Mouse (Mus musculus) heart, embryonic 16.5 days (tissue): Measurements from ENCODE around the gene Wipf2. TPM values are rescaled to one million over a fixed set of nuclear protein-coding genes. Genes with fewer than 3 reads are reported as not detected.

Source experiments
- ATAC-seq: fragments of 200-750 bp; cut with Nextera tagmentation; replicated peaks from 2 replicates; pipeline ENCODE4 v1.8.0; 2017; ENCODE audit warnings: moderate number of reproducible peaks; ENCODE audit not compliant: insufficient read depth, low FRiP score; ENCODE audit errors: extremely low read depth
- H3K27ac ChIP-seq: fragments of 300-500 bp; sonication (generic); 2 replicates; pipeline ENCODE4 v1.5.1; 2014; ENCODE audit warnings: mild to moderate bottlenecking, low read length, control low read depth, moderate library complexity
- H3K27me3 ChIP-seq: fragments of 300-500 bp; sonication (generic); 2 replicates; pipeline ENCODE4 v1.6.1; 2014; ENCODE audit warnings: low read length, mixed read lengths; ENCODE audit not compliant: control insufficient read depth, insufficient read depth
- H3K36me3 ChIP-seq: fragments of 300-500 bp; sonication (generic); 2 replicates; pipeline ENCODE4 v1.6.1; 2014; ENCODE audit not compliant: control insufficient read depth, insufficient read depth
- H3K4me1 ChIP-seq: fragments of 300-500 bp; sonication (generic); 2 replicates; pipeline ENCODE4 v1.6.1; 2014; ENCODE audit warnings: low read length, mixed read lengths; ENCODE audit not compliant: control insufficient read depth, insufficient read depth
- H3K4me2 ChIP-seq: fragments of 300-500 bp; sonication (generic); 2 replicates; pipeline ENCODE4 v1.6.1; 2014; ENCODE audit warnings: low read depth, mild to moderate bottlenecking, control low read depth, low read length
- H3K4me3 ChIP-seq: fragments of 300-500 bp; sonication (generic); 2 replicates; pipeline ENCODE4 v1.5.1; 2014; ENCODE audit warnings: mild to moderate bottlenecking, control low read depth, low read length
- H3K9ac ChIP-seq: fragments of 300-500 bp; sonication (generic); 2 replicates; pipeline ENCODE4 v1.6.1; 2014; ENCODE audit warnings: low read length, control low read depth
- H3K9me3 ChIP-seq: fragments of 300-500 bp; sonication (generic); replicated peaks from 2 replicates; pipeline ENCODE4 v1.6.1; 2016; ENCODE audit warnings: low read length; ENCODE audit not compliant: control insufficient read depth
- WGBS: fragments of 180-500 bp; shearing (Covaris S2); extraction: QIAGEN DNeasy Blood & Tissue Kit; methylation state at CpG from one replicate; pipeline ENCODE4 v1.1.7; 2014; 5-methylcytosine and 5-hydroxymethylcytosine counted together
- polyA plus RNA-seq: library from polyadenylated mRNA; unstranded; fragments of >200 nt; fragmentation: Nextera tagmentation; extraction: Ambion mirVana; gene quantifications from 2 replicates; pipeline ENCODE4 v1.2.1, GENCODE M21; 2015

The Wipf2 gene
- polyA plus RNA-seq, 1 experiment from 2014 or later, result 3.4 TPM

DNA sequence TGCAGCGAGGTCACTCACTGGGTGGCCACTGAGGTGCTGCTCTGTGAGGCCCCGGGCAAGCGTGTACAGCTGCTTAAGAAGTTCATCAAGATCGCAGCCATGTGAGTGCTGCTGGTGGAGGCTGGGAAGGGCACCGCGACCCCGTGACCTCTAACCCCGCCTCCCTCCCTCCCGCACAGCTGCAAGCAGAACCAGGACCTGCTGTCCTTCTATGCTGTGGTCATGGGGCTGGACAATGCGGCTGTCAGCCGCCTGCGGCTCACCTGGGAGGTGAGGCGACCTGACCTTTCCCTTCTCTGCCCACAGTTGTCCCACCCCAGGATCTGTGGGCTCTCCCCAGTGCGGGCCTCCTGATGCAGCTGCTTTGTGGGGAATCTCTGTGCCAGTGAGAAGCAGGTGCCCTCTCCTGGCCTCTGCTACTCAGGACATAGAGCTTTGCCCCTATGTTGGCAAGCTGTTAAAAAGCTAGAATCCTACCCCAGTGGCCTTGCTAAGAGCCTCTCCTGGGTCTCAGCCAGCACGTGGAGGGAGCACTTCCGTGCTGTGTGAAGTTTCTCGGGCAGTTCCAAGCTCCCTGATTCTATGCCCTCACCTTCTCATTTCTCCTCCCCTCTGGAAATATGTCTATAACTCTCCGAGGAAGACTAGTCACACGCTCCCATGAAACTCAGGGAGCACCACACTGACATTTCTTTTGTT lies 14.1 kb upstream of the Wipf2 start:
- Histone ChIP-seq H3K4me2 (peak overlapping the region; percentile 43), H3K4me3 (no peak overlapping the region), H3K9ac (peak overlapping the region; percentile 51), H3K27ac (no peak overlapping the region), H3K36me3 (no peaks in the 10 kb centered on the region), H3K9me3 (no peaks in the 10 kb centered on the region), H3K27me3 (no peaks in the 10 kb centered on the region), H3K4me1 (peaks cover 6% of the 10 kb centered on the region)
- WGBS, result 20% methylated on average over 19 of the region's 19 CpGs
- no peak for ATAC-seq

DNA sequence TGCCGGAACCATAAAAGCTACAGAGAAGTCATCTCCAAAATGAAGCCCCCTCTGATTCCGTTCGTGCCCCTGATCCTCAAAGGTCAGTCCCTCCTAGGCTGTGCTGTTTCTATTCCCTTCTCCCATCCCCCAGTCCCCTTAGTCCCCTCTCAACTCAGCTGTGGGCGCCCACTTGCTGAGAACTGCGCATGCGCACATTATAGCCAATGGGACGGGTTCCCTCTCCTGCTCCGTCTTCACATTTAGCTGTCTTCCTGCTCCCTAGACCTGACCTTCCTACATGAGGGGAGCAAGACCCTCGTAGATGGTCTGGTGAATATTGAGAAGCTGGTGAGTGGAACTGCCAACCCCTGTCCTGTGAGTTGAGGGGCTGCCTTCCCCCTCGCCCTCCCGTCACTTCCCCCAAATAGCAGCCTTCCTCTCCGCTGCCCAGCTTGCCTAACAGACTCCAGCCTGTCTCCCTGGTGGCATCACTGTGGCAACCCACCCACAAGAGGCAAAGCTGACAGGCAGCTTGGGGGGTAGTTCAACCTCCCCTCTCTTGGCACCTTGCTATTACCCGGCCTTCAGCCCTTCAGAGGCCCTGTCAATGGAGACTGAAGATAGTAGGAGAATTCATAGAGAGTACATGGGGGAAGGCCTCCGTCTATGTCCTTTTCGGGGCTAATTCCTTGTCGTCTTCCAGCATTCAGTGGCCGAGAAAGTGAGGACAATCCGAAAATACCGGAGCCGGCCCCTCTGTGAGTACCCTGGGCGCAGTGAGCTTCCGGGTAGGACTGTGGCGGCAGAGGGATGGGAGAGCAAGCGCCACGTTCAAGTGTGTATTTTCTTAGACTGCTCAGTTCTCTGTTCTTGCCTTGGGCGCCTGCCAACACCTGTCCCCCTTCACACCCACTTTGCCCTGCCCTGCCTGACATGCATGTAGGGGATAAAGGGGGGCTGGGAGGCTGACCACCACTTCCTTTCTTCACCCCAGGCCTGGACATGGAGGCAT lies 13.0 kb upstream of the Wipf2 start:
- no peak overlapping the region for H3K9ac ChIP-seq
- H3K4me1 ChIP-seq, result peaks cover 6% of the 10 kb centered on the region
- no peaks in the 10 kb centered on the region for H3K36me3 ChIP-seq
- H3K4me3 ChIP-seq, result no peak overlapping the region
- H3K9me3 ChIP-seq, result no peaks in the 10 kb centered on the region
- no peak overlapping the region for H3K4me2 ChIP-seq
- 65% methylated on average over 26 of the region's 26 CpGs for WGBS
- no peak for ATAC-seq
- H3K27ac ChIP-seq, result no peak overlapping the region
- no peaks in the 10 kb centered on the region for H3K27me3 ChIP-seq

DNA sequence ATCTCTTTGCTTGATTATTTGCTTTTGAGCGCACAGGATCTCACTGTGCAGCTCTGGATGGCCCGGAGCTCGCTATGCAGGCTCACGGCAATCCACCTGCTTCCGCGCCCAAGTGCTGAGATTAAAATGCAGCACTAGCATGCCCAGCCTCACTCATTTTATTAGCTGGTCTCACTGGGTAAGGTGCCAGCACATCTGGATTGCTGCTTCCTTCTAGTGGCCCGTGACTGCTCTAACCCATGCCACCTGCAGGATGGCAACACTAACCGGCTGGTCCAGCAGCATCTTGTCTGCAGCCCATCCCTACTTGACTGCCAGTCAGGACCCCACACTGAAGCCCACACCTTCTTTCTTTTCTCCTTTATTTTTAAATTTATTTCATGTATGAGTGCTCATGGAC lies 9.3 kb upstream of the Wipf2 start:
- no peak for ATAC-seq
- H3K27ac ChIP-seq, result no peak overlapping the region
- no peaks in the 10 kb centered on the region for H3K9me3 ChIP-seq
- H3K4me3 ChIP-seq, result no peak overlapping the region
- no peak overlapping the region for H3K9ac ChIP-seq
- no peaks in the 10 kb centered on the region for H3K27me3 ChIP-seq
- 88% methylated on average over 8 of the region's 8 CpGs for WGBS
- no peak overlapping the region for H3K4me2 ChIP-seq
- H3K36me3 ChIP-seq, result no peaks in the 10 kb centered on the region
- peaks cover 4% of the 10 kb centered on the region for H3K4me1 ChIP-seq

DNA sequence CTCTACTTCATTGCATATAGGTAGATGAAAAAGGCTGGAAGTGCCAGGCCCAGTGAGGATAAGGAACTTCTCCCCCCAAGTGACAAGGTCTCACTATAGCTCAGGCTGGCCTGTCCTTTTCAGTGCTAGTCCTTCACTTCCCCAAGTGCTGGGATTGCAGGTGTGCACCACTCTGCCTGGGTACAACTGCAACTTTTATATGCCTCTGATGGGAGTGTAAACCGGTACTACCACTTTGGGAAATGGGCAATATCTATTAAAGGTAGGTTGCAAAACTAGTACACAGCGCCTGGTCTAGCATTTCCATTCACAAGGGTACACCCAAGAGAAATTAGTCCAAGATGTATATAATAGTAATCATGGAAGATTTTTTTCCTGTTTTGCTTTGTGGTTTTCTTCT lies 8.8 kb upstream of the Wipf2 start:
- ATAC-seq, result no peak
- no peaks in the 10 kb centered on the region for H3K36me3 ChIP-seq
- H3K9ac ChIP-seq, result no peak overlapping the region
- H3K4me3 ChIP-seq, result no peak overlapping the region
- no peaks in the 10 kb centered on the region for H3K9me3 ChIP-seq
- H3K27ac ChIP-seq, result no peak overlapping the region
- H3K4me1 ChIP-seq, result no peaks in the 10 kb centered on the region
- no peak overlapping the region for H3K4me2 ChIP-seq
- WGBS, result 88% methylated on average over 2 of the region's 2 CpGs
- H3K27me3 ChIP-seq, result no peaks in the 10 kb centered on the region

DNA sequence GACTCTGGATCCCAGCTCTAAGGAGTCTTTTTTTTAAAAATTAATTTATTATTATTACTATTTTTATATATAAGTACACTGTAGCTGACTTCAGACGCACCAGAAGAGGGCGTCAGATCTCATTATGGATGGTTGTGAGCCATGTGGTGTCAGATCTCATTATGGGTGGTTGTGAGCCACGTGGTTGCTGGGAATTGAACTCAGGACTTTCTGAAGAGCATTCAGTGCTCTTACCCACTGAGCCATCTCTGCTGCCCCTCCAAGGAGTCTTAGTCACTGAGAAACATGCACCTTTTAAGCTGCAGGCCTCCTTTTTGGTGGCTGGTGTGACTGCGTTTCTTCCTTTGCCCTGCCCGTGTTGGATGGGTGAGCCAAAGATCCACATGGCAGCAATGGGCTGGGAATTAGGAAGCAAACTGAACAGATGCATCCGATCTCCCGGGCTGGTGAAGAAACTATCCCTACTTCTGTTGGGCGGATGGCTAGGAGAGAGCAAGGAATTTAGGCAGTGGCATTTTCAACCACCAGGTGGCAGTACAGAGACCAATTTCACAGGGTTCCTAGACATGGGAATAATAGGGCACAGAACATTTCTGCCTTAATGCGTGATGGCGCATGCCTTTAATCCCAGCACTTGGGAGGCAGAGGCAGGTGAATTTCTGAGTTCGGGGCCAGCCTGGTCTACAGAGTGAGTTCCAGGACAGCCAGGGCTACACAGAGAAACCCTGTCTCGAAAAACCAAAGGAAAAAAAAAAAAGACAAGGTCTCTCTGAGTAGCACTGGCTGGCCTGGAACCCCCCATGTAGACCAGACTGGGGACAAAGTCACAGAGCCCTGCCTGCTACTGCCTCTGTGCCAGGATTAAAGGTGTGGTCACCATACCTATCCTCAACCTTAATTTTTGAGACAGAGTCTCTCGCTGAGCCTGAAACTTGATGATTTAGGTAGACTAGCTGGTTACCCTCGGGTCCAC lies 4.4 kb upstream of the Wipf2 start:
- H3K36me3 ChIP-seq, result no peaks in the 10 kb centered on the region
- 37% methylated on average over 14 of the region's 14 CpGs for WGBS
- ATAC-seq, result 0 out of 2 replicates have a peak, but pooled peaks have one; percentile 16

DNA sequence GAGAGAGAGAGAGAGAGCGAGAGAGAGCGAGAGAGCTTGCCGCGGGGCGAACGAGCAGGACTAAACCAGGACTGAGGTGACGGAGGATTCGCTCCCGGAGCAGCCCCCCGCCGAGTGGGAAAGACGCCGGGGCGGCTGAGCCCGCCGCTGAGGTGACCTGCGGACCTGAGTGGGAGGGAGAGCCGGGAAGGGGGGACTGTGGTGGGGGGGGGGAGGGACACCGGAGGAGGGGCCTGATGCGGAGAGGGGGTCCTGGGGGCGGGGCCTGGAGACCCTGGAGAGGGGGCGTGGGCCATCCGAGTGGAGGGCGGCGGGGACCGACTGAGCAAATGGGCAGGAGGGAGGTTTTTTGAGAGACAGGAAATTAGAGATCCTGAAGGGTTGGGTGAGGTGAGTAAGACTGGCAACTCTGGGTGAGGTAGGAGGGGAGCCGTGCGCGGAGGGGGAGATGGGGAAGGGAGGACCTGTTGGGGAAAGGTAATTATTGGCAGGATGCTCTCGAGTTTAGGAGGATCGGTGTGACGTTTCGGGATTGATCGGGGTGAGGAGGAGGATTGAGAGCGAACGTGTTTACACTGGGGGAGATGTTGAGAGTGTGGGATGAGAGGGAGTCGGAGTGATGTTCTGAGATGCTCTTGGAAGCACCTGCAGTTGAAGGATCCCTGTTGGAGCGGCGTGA lies 452 bp downstream of the Wipf2 start:
- H3K4me2 ChIP-seq, result peak overlapping the region; percentile 84
- peak; percentile 74 for ATAC-seq
- no peaks in the 10 kb centered on the region for H3K27me3 ChIP-seq
- under 1% methylated on average over 28 of the region's 39 CpGs for WGBS
- peak overlapping the region; percentile 80 for H3K4me3 ChIP-seq
- H3K9ac ChIP-seq, result peak overlapping the region; percentile 92
- no peaks in the 10 kb centered on the region for H3K9me3 ChIP-seq
- H3K36me3 ChIP-seq, result peaks cover 6% of the 10 kb centered on the region
- H3K4me1 ChIP-seq, result peaks cover 12% of the 10 kb centered on the region
- H3K27ac ChIP-seq, result peak overlapping the region; percentile 88

More for the DNA sequence above, 4.4 kb upstream of the Wipf2 start:
- Histone ChIP-seq H3K4me1 (peaks cover 5% of the 10 kb centered on the region; the same call in 1 of the 2 replicates), H3K9ac (no peak overlapping the region), H3K27ac (no peak overlapping the region), H3K27me3 (no peaks in the 10 kb centered on the region), H3K9me3 (no peaks in the 10 kb centered on the region), H3K4me2 (no peak overlapping the region), H3K4me3 (no peak overlapping the region)

DNA sequence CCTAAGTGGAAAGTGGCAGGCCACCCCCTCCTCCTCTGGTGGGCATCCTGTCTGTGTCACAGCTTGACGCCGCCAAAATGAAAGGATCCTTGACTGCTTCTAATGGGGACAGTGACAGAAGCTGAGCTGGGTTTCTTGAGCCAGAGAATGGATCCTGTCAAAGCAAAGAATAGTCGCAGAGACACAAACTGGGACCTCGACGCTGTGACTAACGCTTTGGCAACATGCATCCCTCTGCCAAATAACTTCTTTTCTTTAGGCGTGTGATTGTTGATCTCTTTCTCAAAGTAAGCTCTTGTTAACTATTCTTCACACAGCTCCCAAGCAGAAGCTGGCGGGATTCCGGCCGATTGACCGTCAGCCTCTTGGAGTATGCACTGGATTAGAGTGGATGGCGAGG lies 3.9 kb downstream of the Wipf2 start:
- Histone ChIP-seq H3K4me2 (no peak overlapping the region), H3K9me3 (no peaks in the 10 kb centered on the region), H3K27ac (no peak overlapping the region), H3K9ac (no peak overlapping the region), H3K27me3 (no peaks in the 10 kb centered on the region), H3K4me3 (no peak overlapping the region), H3K36me3 (peaks cover 6% of the 10 kb centered on the region), H3K4me1 (peaks cover 26% of the 10 kb centered on the region)
- ATAC-seq, result no peak
- WGBS, result 83% methylated on average over 12 of the region's 12 CpGs

DNA sequence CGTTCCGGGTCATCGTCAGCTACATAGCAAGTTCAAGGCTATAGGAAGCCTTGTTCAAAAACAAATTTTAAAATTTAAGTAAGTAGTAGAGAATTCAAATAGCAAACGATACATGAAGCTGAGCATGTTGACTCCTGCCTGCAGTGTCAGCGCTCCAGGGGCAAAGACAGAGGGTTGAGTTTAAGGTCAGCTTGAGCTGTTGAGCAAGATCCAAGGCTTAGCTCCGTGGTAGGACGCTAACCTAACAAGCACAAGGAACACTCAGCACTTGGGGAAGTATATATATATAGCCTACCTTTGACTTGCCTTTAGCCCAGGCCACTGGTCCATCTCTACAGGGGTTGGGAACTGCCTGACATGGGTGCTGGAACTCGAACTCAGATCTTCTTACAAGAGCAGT lies 6.5 kb downstream of the Wipf2 start:
- Histone ChIP-seq H3K9ac (no peak overlapping the region), H3K36me3 (peaks cover 8% of the 10 kb centered on the region), H3K4me1 (peaks cover 15% of the 10 kb centered on the region), H3K9me3 (no peaks in the 10 kb centered on the region), H3K27me3 (no peaks in the 10 kb centered on the region), H3K4me3 (no peak overlapping the region), H3K4me2 (no peak overlapping the region), H3K27ac (no peak overlapping the region)
- no peak for ATAC-seq
- 91% methylated on average over 8 of the region's 8 CpGs for WGBS
